Mouse (Mus musculus): ENCODE results near the gene Ctxn1.

Ctxn1 gene

GRCm38 (mm10) chr8:4212809-4213209, 46.3 kb downstream of the Ctxn1 start:
- DNase-seq, result no peak

GRCm38 (mm10) chr8:4211097-4211496, 48.0 kb downstream of the Ctxn1 start:
- DNase-seq, result no peak

All from right cerebral cortex, adult 18-20 months (tissue).